Mouse (Mus musculus): Measurements from ENCODE around the gene Myocd. TPM values are rescaled to one million over a fixed set of nuclear protein-coding genes. Genes with fewer than 3 reads are reported as not detected.

Myocd gene
- polyA plus RNA-seq, 1 experiment from 2014 or later: 0.22 TPM

DNA sequence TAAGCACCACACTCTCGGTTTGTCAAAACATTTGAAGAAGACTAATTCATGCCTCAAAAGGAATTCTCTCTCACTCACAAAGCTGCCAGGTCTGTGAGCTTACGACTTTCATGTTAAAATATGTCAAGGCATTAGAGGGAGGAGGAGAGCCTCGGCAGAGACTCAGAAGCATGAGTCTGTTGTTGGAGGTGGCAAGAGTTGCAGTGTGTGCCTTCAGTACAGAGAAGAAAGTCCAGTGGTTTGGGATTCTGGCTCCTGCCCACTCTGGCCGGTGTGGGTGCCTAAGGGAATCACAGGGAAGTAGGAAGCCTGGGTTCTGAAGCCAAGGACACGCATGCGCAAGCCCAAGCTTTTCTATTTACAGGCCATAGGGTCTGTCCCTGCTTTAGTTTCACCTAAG, 14.2 kb downstream of the Myocd start:
- H3K36me3 ChIP-seq: no peaks in the 10 kb centered on the region
- 71% methylated on average over 6 of the region's 6 CpGs for WGBS (ENCODE audit: insufficient replicate concordance)
- no peaks in the 10 kb centered on the region for H3K27me3 ChIP-seq
- no peak for DNase-seq
- no peak for ATAC-seq (ENCODE audit: low read depth)
- no peak overlapping the region for H3K27ac ChIP-seq
- no peak overlapping the region for H3K9ac ChIP-seq
- no peak overlapping the region for H3K4me2 ChIP-seq
- no peak overlapping the region for H3K4me3 ChIP-seq (replicated peaks)
- H3K9me3 ChIP-seq (replicated peaks): no peaks in the 10 kb centered on the region
- H3K4me1 ChIP-seq (replicated peaks): no peaks in the 10 kb centered on the region

DNA sequence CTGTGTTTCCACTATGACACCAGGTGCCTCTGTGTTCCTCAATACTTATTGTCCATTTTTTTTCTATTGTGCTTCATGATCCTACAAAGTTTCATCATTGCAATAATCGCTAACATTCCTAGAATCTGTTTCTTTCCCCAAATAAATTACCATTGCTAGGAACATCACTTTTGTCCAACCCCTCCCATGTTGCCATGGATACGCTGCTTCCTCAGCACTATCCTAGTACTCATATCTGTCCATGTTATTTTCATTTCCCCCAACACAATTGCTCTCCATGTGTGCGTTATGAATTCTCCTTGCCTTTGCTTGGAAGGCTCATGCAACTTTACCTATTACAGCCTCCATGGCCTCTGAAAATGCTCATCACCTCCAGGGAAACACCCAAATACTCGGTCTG, 19.4 kb downstream of the Myocd start:
- ATAC-seq (ENCODE audit: low read depth) (no peak), DNase-seq (no peak)
- Histone ChIP-seq H3K4me3 (replicated peaks) (no peak overlapping the region), H3K27me3 (no peaks in the 10 kb centered on the region), H3K4me1 (replicated peaks) (no peaks in the 10 kb centered on the region), H3K4me2 (no peak overlapping the region), H3K27ac (no peak overlapping the region), H3K36me3 (no peaks in the 10 kb centered on the region), H3K9me3 (replicated peaks) (no peaks in the 10 kb centered on the region), H3K9ac (no peak overlapping the region)
- 75% methylated on average over 4 of the region's 4 CpGs for WGBS (ENCODE audit: insufficient replicate concordance)

DNA sequence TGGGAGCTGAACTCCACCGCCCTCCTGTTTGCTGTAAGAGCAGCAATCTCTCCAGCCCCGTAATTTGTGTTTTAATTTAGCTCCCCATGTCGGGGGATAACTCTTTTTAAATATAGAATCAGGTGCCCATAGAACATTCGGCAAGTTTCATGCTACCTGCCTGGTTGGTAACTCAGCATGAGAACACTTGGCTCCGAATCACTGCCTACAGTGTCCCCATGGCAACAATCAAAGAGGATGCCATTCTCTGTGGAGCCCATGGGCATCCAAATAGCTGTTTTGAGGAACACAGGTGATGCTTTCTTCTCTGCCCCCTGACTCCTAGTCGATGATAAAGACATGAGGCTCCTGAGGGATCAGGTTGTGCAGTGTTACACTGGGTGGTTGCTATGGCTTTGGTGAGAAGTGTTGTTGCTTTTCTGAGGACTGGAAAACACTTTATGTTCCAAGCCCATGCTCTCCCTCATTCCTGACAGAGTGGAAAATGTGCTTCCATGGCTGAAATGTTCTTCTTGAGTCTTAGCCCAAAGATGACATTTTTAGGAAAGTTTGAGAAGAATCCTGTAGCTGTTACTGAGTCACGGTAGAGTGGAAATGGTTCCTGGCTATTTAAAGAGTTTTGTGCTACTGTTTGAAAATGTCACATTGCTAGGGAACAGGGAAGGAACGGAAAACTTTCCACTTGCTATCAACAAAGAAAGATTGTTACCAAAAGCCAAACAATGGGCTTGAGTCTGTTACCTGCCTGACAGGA, 23.3 kb downstream of the Myocd start:
- no peak overlapping the region for H3K27ac ChIP-seq
- DNase-seq (no peak), ATAC-seq (ENCODE audit: low read depth) (no peak)
- no peaks in the 10 kb centered on the region for H3K4me1 ChIP-seq (replicated peaks)
- no peak overlapping the region for H3K4me2 ChIP-seq
- H3K4me3 ChIP-seq (replicated peaks): no peak overlapping the region
- no peaks in the 10 kb centered on the region for H3K27me3 ChIP-seq
- H3K36me3 ChIP-seq: no peaks in the 10 kb centered on the region
- H3K9me3 ChIP-seq (replicated peaks): no peaks in the 10 kb centered on the region
- 55% methylated on average over 8 of the region's 8 CpGs for WGBS (ENCODE audit: insufficient replicate concordance)
- H3K9ac ChIP-seq: no peak overlapping the region

DNA sequence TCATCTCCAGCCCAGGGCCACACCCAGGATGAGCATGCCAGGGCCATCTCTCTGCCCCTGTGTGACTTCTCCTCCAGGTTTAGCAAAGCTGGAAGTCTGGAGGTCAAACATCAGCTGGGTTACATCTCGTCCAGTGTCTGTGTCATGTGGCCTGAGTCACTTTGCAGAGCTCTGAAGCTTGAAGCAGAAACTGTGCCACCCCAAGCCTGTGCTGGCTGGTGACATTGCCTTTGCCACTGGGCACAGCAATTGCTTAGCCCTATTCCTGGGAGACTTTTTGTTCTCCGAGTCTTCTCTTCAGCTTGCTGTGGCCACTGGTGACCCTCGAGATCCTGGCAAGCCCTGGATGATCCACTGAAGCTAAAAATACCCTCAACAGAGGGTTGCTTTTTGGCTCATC, 26.2 kb downstream of the Myocd start:
- H3K36me3 ChIP-seq: no peaks in the 10 kb centered on the region
- H3K4me2 ChIP-seq: no peak overlapping the region
- 52% methylated on average over 3 of the region's 3 CpGs for WGBS (ENCODE audit: insufficient replicate concordance)
- no peak overlapping the region for H3K27ac ChIP-seq
- ATAC-seq (ENCODE audit: low read depth): no peak
- H3K4me1 ChIP-seq (replicated peaks): no peaks in the 10 kb centered on the region
- H3K4me3 ChIP-seq (replicated peaks): no peak overlapping the region
- H3K27me3 ChIP-seq: no peaks in the 10 kb centered on the region
- no peak overlapping the region for H3K9ac ChIP-seq
- no peaks in the 10 kb centered on the region for H3K9me3 ChIP-seq (replicated peaks)
- DNase-seq: no peak

DNA sequence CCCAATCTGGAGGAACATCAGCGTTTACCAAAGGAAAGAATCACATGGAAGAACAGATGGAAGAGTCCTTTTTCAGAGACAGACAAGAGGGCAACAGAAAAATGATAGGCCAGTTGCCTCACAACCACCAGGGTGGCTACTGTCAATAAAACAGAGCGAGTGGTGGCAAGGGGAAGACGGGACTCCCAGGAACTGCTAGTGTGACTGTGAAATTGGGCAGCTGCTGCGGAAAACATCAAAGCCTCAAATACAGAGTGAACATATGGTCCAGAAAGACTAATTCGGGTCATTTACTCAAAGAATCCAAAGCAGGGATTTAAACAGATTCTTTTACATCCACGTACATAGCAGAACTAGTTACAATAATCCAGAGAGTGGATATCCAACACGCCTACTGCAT, 29.3 kb downstream of the Myocd start:
- ATAC-seq (ENCODE audit: low read depth) (no peak), DNase-seq (no peak)
- H3K9ac ChIP-seq: no peak overlapping the region
- no peaks in the 10 kb centered on the region for H3K27me3 ChIP-seq
- H3K4me1 ChIP-seq (replicated peaks): no peaks in the 10 kb centered on the region
- H3K4me2 ChIP-seq: no peak overlapping the region
- H3K4me3 ChIP-seq (replicated peaks): no peak overlapping the region
- H3K36me3 ChIP-seq: no peaks in the 10 kb centered on the region
- no peak overlapping the region for H3K27ac ChIP-seq
- no peaks in the 10 kb centered on the region for H3K9me3 ChIP-seq (replicated peaks)
- WGBS (ENCODE audit: insufficient replicate concordance): 55% methylated on average over 7 of the region's 7 CpGs

DNA sequence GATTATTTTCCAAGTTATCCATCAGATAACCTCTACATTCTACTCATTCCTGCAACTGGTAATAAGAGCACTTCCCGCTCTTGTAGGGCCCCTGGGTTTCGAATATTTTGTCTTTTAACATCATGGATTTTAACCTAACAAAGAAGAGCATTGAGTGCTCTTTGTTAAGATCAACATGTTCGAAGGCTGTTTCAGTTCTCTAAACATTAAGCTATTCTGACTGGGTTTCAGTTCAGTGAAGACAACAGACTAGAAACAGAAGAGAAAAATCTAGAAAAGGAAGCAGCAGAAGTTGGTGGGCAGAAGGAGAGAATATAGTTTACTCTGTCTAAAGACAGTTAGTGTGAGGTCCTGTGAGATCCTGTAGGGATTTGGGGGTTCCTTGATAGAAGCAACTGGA, 31.9 kb downstream of the Myocd start:
- H3K9me3 ChIP-seq (replicated peaks): no peaks in the 10 kb centered on the region
- no peak overlapping the region for H3K4me3 ChIP-seq (replicated peaks)
- no peaks in the 10 kb centered on the region for H3K36me3 ChIP-seq
- no peaks in the 10 kb centered on the region for H3K4me1 ChIP-seq (replicated peaks)
- no peaks in the 10 kb centered on the region for H3K27me3 ChIP-seq
- DNase-seq: no peak
- H3K27ac ChIP-seq: no peak overlapping the region
- no peak overlapping the region for H3K9ac ChIP-seq
- no peak overlapping the region for H3K4me2 ChIP-seq
- ATAC-seq (ENCODE audit: low read depth): no peak
- WGBS (ENCODE audit: insufficient replicate concordance): 53% methylated on average over 3 of the region's 3 CpGs

DNA sequence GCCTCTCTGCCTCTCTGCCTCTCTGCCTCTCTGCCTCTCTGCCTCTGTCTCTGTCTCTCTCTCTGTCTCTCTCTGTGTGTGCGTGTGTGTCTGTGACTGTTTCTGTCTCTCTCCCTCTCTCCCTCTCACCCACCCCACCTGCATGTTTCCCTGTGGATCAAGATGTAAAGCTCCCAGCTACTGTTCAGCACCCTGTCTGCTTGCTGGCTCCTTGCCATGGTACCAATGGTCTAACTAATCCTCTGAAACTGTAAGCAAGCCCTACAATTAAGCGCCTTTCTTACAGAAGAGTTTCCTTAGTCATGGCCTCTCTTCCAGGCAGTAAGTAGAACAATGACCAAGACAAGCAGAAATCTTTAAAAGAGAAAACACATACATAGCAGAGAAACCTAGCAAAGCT, 32.9 kb downstream of the Myocd start:
- H3K27me3 ChIP-seq: no peaks in the 10 kb centered on the region
- 75% methylated on average over 2 of the region's 2 CpGs for WGBS (ENCODE audit: insufficient replicate concordance)
- H3K27ac ChIP-seq: no peak overlapping the region
- H3K4me1 ChIP-seq (replicated peaks): no peaks in the 10 kb centered on the region
- no peak overlapping the region for H3K9ac ChIP-seq
- no peak for DNase-seq
- no peak overlapping the region for H3K4me2 ChIP-seq
- H3K9me3 ChIP-seq (replicated peaks): no peaks in the 10 kb centered on the region
- no peaks in the 10 kb centered on the region for H3K36me3 ChIP-seq
- ATAC-seq (ENCODE audit: low read depth): no peak
- H3K4me3 ChIP-seq (replicated peaks): no peak overlapping the region

DNA sequence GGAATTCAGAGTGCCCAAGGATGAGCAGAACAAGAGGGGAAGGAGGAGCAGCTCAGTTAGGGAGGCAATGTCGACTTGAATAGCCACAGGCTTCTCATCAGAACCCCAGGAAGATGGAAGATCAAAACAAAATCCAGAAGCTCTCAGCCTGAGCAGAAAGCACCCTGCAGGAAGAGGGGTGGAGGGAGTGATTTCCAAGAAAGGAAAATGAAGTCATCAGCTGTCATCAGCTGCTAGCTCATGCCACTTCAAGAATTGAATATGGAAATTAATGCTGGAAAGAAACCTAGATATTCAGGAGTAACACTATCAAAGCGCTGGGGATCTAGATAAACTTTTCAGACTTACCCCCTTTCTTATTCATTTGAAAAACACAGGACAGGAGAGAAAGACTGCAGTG, 34.4 kb downstream of the Myocd start:
- WGBS (ENCODE audit: insufficient replicate concordance): 29% methylated on average over 2 of the region's 2 CpGs
- no peaks in the 10 kb centered on the region for H3K27me3 ChIP-seq
- no peak overlapping the region for H3K27ac ChIP-seq
- no peak overlapping the region for H3K4me2 ChIP-seq
- no peaks in the 10 kb centered on the region for H3K4me1 ChIP-seq (replicated peaks)
- no peak overlapping the region for H3K9ac ChIP-seq
- H3K4me3 ChIP-seq (replicated peaks): no peak overlapping the region
- no peak for DNase-seq
- no peaks in the 10 kb centered on the region for H3K36me3 ChIP-seq
- no peaks in the 10 kb centered on the region for H3K9me3 ChIP-seq (replicated peaks)
- no peak for ATAC-seq (ENCODE audit: low read depth)

DNA sequence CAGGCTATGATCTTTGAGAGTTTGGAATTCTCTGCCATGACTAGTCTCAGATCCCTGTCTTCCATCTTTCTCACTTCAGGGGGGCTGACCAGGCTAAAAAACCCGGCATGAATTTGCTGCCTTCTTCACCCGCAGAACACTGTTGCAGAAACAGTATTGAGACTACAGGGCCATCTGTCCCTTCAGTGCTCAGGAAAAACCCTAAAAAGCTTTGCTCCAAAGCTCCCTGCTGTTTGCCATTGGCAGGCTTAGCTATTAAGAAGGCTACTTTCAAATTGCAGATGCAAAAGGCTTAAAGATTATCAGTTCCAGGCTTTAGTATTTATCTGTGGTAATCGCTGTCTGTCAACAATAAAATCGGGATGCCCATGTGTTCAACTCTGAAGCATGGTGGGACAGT, 38.0 kb downstream of the Myocd start:
- DNase-seq: no peak
- no peak overlapping the region for H3K4me3 ChIP-seq (replicated peaks)
- H3K9me3 ChIP-seq (replicated peaks): no peaks in the 10 kb centered on the region
- no peak for ATAC-seq (ENCODE audit: low read depth)
- no peaks in the 10 kb centered on the region for H3K36me3 ChIP-seq
- H3K27ac ChIP-seq: no peak overlapping the region
- H3K4me1 ChIP-seq (replicated peaks): no peaks in the 10 kb centered on the region
- no peak overlapping the region for H3K9ac ChIP-seq
- H3K4me2 ChIP-seq: no peak overlapping the region
- no peaks in the 10 kb centered on the region for H3K27me3 ChIP-seq
- 68% methylated on average over 4 of the region's 4 CpGs for WGBS (ENCODE audit: insufficient replicate concordance)

DNA sequence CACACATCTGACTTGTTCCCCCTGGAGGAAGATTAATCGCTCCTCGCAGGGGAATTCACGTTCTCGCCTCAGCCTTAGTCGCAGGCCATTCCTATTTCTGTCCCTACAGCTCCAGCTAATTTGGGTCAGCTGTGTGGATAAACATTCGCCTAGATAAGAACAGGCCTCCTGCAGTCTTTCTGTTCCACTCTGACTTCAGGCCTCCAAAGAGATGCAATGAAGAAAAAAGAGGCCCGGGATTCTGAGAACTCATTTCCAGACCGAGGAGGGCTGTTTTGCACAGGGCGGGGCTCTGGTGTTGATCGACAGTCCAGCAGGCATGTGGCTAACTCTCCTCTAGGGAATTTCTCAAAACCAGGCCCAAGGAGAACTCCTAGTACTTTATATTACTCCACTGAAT, 43.0 kb downstream of the Myocd start:
- Histone ChIP-seq H3K9ac (no peak overlapping the region), H3K4me1 (replicated peaks) (no peaks in the 10 kb centered on the region), H3K27ac (no peak overlapping the region), H3K4me2 (no peak overlapping the region), H3K9me3 (replicated peaks) (no peaks in the 10 kb centered on the region), H3K4me3 (replicated peaks) (no peak overlapping the region), H3K27me3 (no peaks in the 10 kb centered on the region), H3K36me3 (no peaks in the 10 kb centered on the region)
- ATAC-seq (ENCODE audit: low read depth) (no peak), DNase-seq (no peak)
- WGBS (ENCODE audit: insufficient replicate concordance): 57% methylated on average over 10 of the region's 10 CpGs

DNA sequence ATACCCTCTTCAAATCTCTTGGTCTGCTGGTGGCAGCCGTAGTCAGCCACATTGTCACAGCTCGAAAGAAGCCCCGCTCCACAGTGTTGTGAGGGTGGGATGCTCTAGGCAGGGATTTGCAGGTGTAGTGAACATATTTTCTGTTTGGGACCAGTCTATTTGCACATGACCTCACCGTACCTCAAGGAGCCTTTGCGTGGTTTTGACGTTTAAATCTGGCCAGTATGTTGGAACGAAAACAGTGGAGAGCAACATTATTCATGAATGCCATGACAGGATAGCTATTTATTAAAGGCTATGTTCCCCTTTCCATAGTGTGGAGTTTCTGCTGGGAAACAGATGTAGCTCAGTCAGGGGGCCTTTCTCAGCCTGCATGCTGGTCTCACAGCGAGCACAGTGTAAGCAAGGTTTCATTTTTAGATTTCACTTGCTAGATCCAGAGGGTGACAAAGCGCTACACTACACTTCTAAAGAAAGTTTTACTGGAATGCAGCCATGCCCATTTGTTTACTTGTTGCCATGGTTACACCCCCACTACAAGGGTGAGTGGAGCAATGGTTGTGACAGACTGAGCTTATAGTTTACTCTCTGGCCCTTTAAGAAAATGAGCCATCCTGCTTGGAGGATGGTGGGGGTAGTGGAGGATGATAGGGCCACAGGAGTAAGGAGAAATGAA, 54.7 kb downstream of the Myocd start:
- WGBS (ENCODE audit: insufficient replicate concordance): 62% methylated on average over 9 of the region's 9 CpGs
- Histone ChIP-seq H3K27ac (no peak overlapping the region), H3K4me3 (replicated peaks) (no peak overlapping the region), H3K9ac (no peak overlapping the region), H3K36me3 (no peaks in the 10 kb centered on the region), H3K4me1 (replicated peaks) (no peaks in the 10 kb centered on the region), H3K4me2 (no peak overlapping the region), H3K27me3 (no peaks in the 10 kb centered on the region), H3K9me3 (replicated peaks) (no peaks in the 10 kb centered on the region)
- DNase-seq (no peak), ATAC-seq (ENCODE audit: low read depth) (no peak)

DNA sequence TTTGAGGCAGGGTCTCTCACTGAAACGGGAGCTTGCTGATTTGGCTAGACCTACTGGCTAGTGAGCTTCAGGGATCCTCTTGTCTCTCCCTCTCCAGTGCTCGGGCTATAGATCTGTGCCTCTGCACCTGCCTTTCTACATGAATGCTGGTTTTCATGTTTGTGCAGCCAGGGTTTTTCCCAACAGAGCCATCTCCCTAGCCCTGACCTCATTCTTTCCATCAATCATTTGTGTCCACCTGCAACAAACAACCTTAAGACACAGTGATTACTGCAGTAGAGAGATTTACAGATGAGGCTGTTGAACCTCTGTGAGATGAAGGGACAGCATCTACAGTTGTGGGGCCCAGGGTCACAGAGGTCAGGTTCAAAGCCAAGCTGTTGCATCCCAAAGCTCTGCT, 56.0 kb downstream of the Myocd start:
- Histone ChIP-seq H3K4me3 (replicated peaks) (no peak overlapping the region), H3K27me3 (no peaks in the 10 kb centered on the region), H3K4me2 (no peak overlapping the region), H3K4me1 (replicated peaks) (no peaks in the 10 kb centered on the region), H3K9ac (no peak overlapping the region), H3K9me3 (replicated peaks) (no peaks in the 10 kb centered on the region), H3K36me3 (no peaks in the 10 kb centered on the region), H3K27ac (no peak overlapping the region)
- DNase-seq (no peak), ATAC-seq (ENCODE audit: low read depth) (no peak)
- 82% methylated on average over 2 of the region's 2 CpGs for WGBS (ENCODE audit: insufficient replicate concordance)

Measured in liver, embryonic 13.5 days (tissue).